Mouse (Mus musculus): ENCODE data around the gene Tmod4. TPM values are rescaled to one million over a fixed set of nuclear protein-coding genes. Genes with fewer than 3 reads are reported as not detected.
"Not testable (repeated sequence)": the region's sequence is repeated elsewhere in the genome, so short reads cannot be mapped to it uniquely, and the experiment has no call there.

Gene Tmod4
- polyA plus RNA-seq, 1 experiment from 2014 or later, result 0.91 TPM

DNA sequence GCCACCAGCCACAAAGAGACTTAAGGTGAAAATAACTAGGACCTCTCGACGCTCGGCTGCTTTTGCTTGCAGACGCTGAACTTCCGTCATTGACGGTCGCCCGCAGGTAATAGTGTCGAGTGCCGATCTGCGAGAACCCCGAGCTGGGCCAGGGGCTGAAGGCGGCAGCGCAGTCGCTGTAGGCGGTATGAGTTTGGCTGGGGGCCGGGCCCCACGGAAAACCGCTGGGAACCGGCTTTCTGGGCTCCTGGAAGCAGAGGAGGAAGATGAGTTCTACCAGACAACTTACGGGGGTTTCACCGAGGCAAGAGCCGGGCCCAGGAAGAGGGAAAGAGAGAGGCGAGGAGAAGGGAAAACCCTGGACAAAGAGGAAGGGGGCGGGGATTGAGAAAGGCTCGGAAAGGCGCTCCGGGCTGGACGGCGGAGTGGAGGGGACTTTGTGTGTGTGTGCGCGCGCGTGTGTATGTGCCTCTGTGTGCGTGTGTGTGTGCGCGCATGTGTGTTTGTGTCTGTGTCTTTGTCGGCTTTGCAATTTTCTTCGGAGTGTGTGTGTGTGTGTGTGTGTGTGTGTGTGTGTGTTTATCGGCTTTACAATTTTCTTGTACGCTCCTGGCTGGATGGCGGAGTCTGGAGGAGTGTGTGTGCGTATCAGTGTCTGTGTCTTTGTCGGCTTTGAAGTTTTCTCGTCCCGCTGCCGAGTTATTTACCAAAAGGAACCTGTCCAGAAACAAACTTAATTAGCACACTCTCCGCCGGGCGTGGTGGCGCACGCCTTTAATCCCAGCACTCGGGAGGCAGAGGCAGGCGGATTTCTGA, 13.2 kb upstream of the Tmod4 start, which contains the start of gene Vps72:
Gene Vps72, plus strand, starts transcription at position 112 of the 816 bp plus-strand sequence.
- 1% methylated on average over 54 of the region's 54 CpGs for WGBS
- peak; percentile 96 for DNase-seq (ENCODE audit: low spot score)
- Histone ChIP-seq H3K4me2 (ENCODE audit: low read length) (peak within 1 kb of the TSS; percentile 47), H3K9ac (ENCODE audit: low read length) (peak within 1 kb of the TSS; percentile 78), H3K9me3 (ENCODE audit: control insufficient read depth, low read length) (no peaks in the 10 kb centered on the region), H3K27me3 (replicated peaks; ENCODE audit: control insufficient read depth, insufficient read depth, low read length) (no peaks in the 10 kb centered on the region), H3K4me1 (replicated peaks; ENCODE audit: control insufficient read depth, insufficient read depth, low read length) (peaks cover 9% of the 10 kb centered on the region), H3K36me3 (ENCODE audit: control insufficient read depth, insufficient read depth, low read length) (peaks cover 20% of the 10 kb centered on the region), H3K4me3 (ENCODE audit: low read depth, low read length) (peak within 1 kb of the TSS; percentile 85), H3K27ac (ENCODE audit: low read depth) (peak within 1 kb of the TSS; percentile 97)
- peak; percentile 65 for ATAC-seq (replicated peaks; ENCODE audit: low FRiP score, low TSS enrichment, low read depth)

DNA sequence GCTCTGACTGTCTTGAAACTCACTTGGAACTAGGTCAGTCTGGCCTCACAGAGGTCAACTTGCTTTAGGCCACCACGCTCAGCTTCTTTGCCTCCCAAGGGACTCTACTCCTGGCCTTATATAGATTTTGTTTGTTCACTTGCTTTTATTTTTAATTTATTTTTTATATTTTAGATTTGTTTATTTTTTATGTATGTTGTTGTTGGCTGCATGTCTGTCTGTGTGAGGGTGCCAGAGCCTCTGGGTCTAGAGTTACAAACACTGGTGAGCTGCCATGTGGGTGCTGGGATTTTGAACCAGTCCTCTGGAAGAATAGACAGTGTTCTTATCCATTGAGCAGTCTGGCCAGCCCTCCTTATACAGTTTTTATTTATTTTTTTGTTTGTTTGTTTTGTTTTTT, 11.5 kb upstream of the Tmod4 start:
- Histone ChIP-seq H3K4me2 (ENCODE audit: low read length) (no peak overlapping the region), H3K36me3 (ENCODE audit: control insufficient read depth, insufficient read depth, low read length) (peaks cover 27% of the 10 kb centered on the region), H3K4me1 (replicated peaks; ENCODE audit: control insufficient read depth, insufficient read depth, low read length) (peaks cover 9% of the 10 kb centered on the region), H3K27me3 (replicated peaks; ENCODE audit: control insufficient read depth, insufficient read depth, low read length) (no peaks in the 10 kb centered on the region), H3K9ac (ENCODE audit: low read length) (no peak overlapping the region), H3K9me3 (ENCODE audit: control insufficient read depth, low read length) (no peaks in the 10 kb centered on the region), H3K27ac (ENCODE audit: low read depth) (no peak overlapping the region), H3K4me3 (ENCODE audit: low read depth, low read length) (no peak overlapping the region)
- WGBS, result 92% methylated on average over 1 of the region's 1 CpGs
- ATAC-seq (replicated peaks; ENCODE audit: low FRiP score, low TSS enrichment, low read depth) (no peak), DNase-seq (ENCODE audit: low spot score) (no peak)

GRCm38 (mm10) chr3:95117751-95118150, 6.5 kb upstream of the Tmod4 start:
- Histone ChIP-seq H3K27ac (ENCODE audit: low read depth) (no peak overlapping the region), H3K9ac (ENCODE audit: low read length) (no peak overlapping the region), H3K27me3 (replicated peaks; ENCODE audit: control insufficient read depth, insufficient read depth, low read length) (no peaks in the 10 kb centered on the region), H3K36me3 (ENCODE audit: control insufficient read depth, insufficient read depth, low read length) (peaks cover 73% of the 10 kb centered on the region), H3K9me3 (ENCODE audit: control insufficient read depth, low read length) (no peaks in the 10 kb centered on the region), H3K4me2 (ENCODE audit: low read length) (no peak overlapping the region), H3K4me1 (replicated peaks; ENCODE audit: control insufficient read depth, insufficient read depth, low read length) (no peaks in the 10 kb centered on the region), H3K4me3 (ENCODE audit: low read depth, low read length) (no peak overlapping the region)
- WGBS, result 85% methylated on average over 2 of the region's 2 CpGs
- ATAC-seq (replicated peaks; ENCODE audit: low FRiP score, low TSS enrichment, low read depth), result no peak
- DNase-seq (ENCODE audit: low spot score), result no peak

DNA sequence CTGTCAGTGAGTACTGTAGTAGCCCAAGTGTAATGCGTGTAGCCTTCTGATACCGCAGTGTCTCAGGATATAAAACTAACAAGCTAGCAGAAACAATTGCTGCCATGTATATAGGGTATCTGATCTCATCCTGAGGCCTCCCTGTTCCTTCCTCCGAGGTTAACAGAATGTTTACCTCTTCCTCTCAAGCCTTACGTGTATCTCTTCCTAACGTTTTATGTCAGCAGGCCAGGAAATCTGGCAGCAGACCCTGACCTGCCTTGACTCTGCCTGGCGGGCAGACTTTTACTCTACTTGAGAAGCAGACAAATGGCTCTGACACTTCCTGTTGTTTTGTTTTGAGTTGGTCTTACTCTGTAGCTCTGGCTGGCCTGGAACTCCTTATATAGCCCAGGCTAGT, 2.7 kb upstream of the Tmod4 start:
- H3K27me3 ChIP-seq (replicated peaks; ENCODE audit: control insufficient read depth, insufficient read depth, low read length), result no peaks in the 10 kb centered on the region
- peaks cover 56% of the 10 kb centered on the region for H3K36me3 ChIP-seq (ENCODE audit: control insufficient read depth, insufficient read depth, low read length)
- no peak for DNase-seq (ENCODE audit: low spot score)
- no peak overlapping the region for H3K27ac ChIP-seq (ENCODE audit: low read depth)
- no peak overlapping the region for H3K9ac ChIP-seq (ENCODE audit: low read length)
- H3K4me1 ChIP-seq (replicated peaks; ENCODE audit: control insufficient read depth, insufficient read depth, low read length), result peaks cover 11% of the 10 kb centered on the region; the same call in 1 of the 2 replicates
- WGBS, result 56% methylated on average over 6 of the region's 6 CpGs
- no peaks in the 10 kb centered on the region for H3K9me3 ChIP-seq (ENCODE audit: control insufficient read depth, low read length)
- no peak for ATAC-seq (replicated peaks; ENCODE audit: low FRiP score, low TSS enrichment, low read depth)
- no peak overlapping the region for H3K4me3 ChIP-seq (ENCODE audit: low read depth, low read length)
- H3K4me2 ChIP-seq (ENCODE audit: low read length), result no peak overlapping the region

- H3K9ac ChIP-seq (ENCODE audit: low read length), result no peak overlapping the region
- H3K36me3 ChIP-seq (ENCODE audit: control insufficient read depth, insufficient read depth, low read length), result peaks cover 34% of the 10 kb centered on the region
- no peak overlapping the region for H3K4me2 ChIP-seq (ENCODE audit: low read length)
- ATAC-seq (replicated peaks; ENCODE audit: low FRiP score, low TSS enrichment, low read depth) (no peak), DNase-seq (ENCODE audit: low spot score) (no peak)
- no peaks in the 10 kb centered on the region for H3K9me3 ChIP-seq (ENCODE audit: control insufficient read depth, low read length)
- H3K4me3 ChIP-seq (ENCODE audit: low read depth, low read length), result no peak overlapping the region
- WGBS, result 21% methylated on average over 5 of the region's 5 CpGs
- H3K4me1 ChIP-seq (replicated peaks; ENCODE audit: control insufficient read depth, insufficient read depth, low read length), result peaks cover 11% of the 10 kb centered on the region; the same call in 1 of the 2 replicates
- H3K27me3 ChIP-seq (replicated peaks; ENCODE audit: control insufficient read depth, insufficient read depth, low read length), result no peaks in the 10 kb centered on the region
- H3K27ac ChIP-seq (ENCODE audit: low read depth), result no peak overlapping the region; the same call in 1 of the 2 replicates
Observed at GRCm38 (mm10) chr3:95124972-95125371, 696 bp downstream of the Tmod4 start.

GRCm38 (mm10) chr3:95129226-95129651, 5.0 kb downstream of the Tmod4 start:
- no peak overlapping the region for H3K27ac ChIP-seq (ENCODE audit: low read depth)

DNA sequence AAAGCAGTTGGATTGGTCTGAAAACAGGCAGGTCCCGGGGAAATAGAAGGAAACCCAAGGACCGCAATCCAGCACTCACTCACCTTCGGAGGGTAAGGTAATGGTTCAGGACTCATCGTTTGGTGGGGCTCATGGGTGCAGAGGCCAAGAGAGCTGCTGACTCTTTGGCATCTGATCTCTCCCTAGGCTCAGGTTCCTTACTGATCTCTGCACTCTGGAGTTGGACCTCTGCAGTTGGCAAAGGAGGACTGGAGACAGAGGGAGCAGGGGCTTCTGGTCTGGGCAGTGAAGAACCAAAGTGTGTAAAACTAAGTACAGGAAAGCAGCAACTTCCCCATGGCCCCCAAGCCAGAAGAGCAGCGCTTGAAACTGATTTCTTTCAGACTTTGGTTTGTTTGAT, 5.8 kb downstream of the Tmod4 start:
- Histone ChIP-seq H3K4me2 (ENCODE audit: low read length) (no peak overlapping the region), H3K9me3 (ENCODE audit: control insufficient read depth, low read length) (no peaks in the 10 kb centered on the region), H3K27me3 (replicated peaks; ENCODE audit: control insufficient read depth, insufficient read depth, low read length) (no peaks in the 10 kb centered on the region), H3K27ac (ENCODE audit: low read depth) (no peak overlapping the region), H3K4me1 (replicated peaks; ENCODE audit: control insufficient read depth, insufficient read depth, low read length) (peaks cover 10% of the 10 kb centered on the region), H3K36me3 (ENCODE audit: control insufficient read depth, insufficient read depth, low read length) (peaks cover 7% of the 10 kb centered on the region), H3K4me3 (ENCODE audit: low read depth, low read length) (no peak overlapping the region), H3K9ac (ENCODE audit: low read length) (no peak overlapping the region)
- WGBS, result 76% methylated on average over 5 of the region's 5 CpGs
- ATAC-seq (replicated peaks; ENCODE audit: low FRiP score, low TSS enrichment, low read depth) (no peak), DNase-seq (ENCODE audit: low spot score) (no peak)

More at GRCm38 (mm10) chr3:95129226-95129651, 5.0 kb downstream of the Tmod4 start:
- 35% methylated on average over 6 of the region's 6 CpGs for WGBS
- Histone ChIP-seq H3K36me3 (ENCODE audit: control insufficient read depth, insufficient read depth, low read length) (peaks cover 7% of the 10 kb centered on the region), H3K9ac (ENCODE audit: low read length) (no peak overlapping the region), H3K27me3 (replicated peaks; ENCODE audit: control insufficient read depth, insufficient read depth, low read length) (no peaks in the 10 kb centered on the region), H3K4me1 (replicated peaks; ENCODE audit: control insufficient read depth, insufficient read depth, low read length) (peaks cover 16% of the 10 kb centered on the region), H3K9me3 (ENCODE audit: control insufficient read depth, low read length) (no peaks in the 10 kb centered on the region), H3K4me2 (ENCODE audit: low read length) (no peak overlapping the region), H3K4me3 (ENCODE audit: low read depth, low read length) (no peak overlapping the region)
- DNase-seq (ENCODE audit: low spot score), result no peak
- ATAC-seq (replicated peaks; ENCODE audit: low FRiP score, low TSS enrichment, low read depth), result no peak

- peaks cover 14% of the 10 kb centered on the region for H3K4me1 ChIP-seq (replicated peaks; ENCODE audit: control insufficient read depth, insufficient read depth, low read length)
- not testable (repeated sequence) for H3K4me3 ChIP-seq (ENCODE audit: low read depth, low read length); H3K27ac ChIP-seq (ENCODE audit: low read depth); H3K4me2 ChIP-seq (ENCODE audit: low read length); ATAC-seq (replicated peaks; ENCODE audit: low FRiP score, low TSS enrichment, low read depth); H3K9ac ChIP-seq (ENCODE audit: low read length); H3K36me3 ChIP-seq (ENCODE audit: control insufficient read depth, insufficient read depth, low read length); H3K27me3 ChIP-seq (replicated peaks; ENCODE audit: control insufficient read depth, insufficient read depth, low read length); H3K9me3 ChIP-seq (ENCODE audit: control insufficient read depth, low read length); DNase-seq (ENCODE audit: low spot score)
- WGBS, result 87% methylated on average over 2 of the region's 2 CpGs
Observed at GRCm38 (mm10) chr3:95132389-95132788, 8.1 kb downstream of the Tmod4 start.
